Mouse (Mus musculus): ENCODE data around the gene Cdh20.

- TF ChIP-seq POLR2A (IDR thresholded peaks at IDR 0.05; ENCODE audit: low read depth, low read length): no peak
- no peak for TF ChIP-seq CTCF (IDR thresholded peaks at IDR 0.05; ENCODE audit: borderline replicate concordance, insufficient read depth, low read length)
These were observed 70.0 kb downstream of the Cdh20 start for GRCm38 (mm10) chr1:104838206-104838915.

Data from embryonic fibroblast, embryonic 13.5 days (primary cell).